Mouse (Mus musculus) liver, embryonic 12.5 days (tissue): ENCODE measurements around the gene Olfr765. TPM values are rescaled to one million over a fixed set of nuclear protein-coding genes. Genes with fewer than 3 reads are reported as not detected.

Experiments used
- ATAC-seq: fragments of 200-750 bp; cut with Nextera tagmentation; 2 replicates; pipeline ENCODE4 v1.8.0; 2017; ENCODE audit warnings: moderate number of reproducible peaks, mild to moderate bottlenecking, moderate library complexity
- H3K27ac ChIP-seq: fragments of 300-500 bp; sonication (generic); 2 replicates; pipeline ENCODE4 v1.5.1; 2016; ENCODE audit warnings: mild to moderate bottlenecking
- H3K27me3 ChIP-seq: fragments of 300-500 bp; sonication (generic); replicated peaks from 2 replicates; pipeline ENCODE4 v1.6.1; 2016; ENCODE audit warnings: mild to moderate bottlenecking, moderate library complexity
- H3K36me3 ChIP-seq: fragments of 300-500 bp; sonication (generic); 2 replicates; pipeline ENCODE4 v1.6.1; 2016; ENCODE audit warnings: mild to moderate bottlenecking, moderate library complexity
- H3K4me1 ChIP-seq: fragments of 300-500 bp; sonication (generic); 2 replicates; pipeline ENCODE4 v1.6.1; 2016
- H3K4me2 ChIP-seq: fragments of 300-500 bp; sonication (generic); 2 replicates; pipeline ENCODE4 v1.6.1; 2016; ENCODE audit warnings: mild to moderate bottlenecking, moderate library complexity
- H3K4me3 ChIP-seq: fragments of 300-500 bp; sonication (generic); 2 replicates; pipeline ENCODE4 v1.5.1; 2016; ENCODE audit warnings: mild to moderate bottlenecking, moderate library complexity
- H3K9ac ChIP-seq: fragments of 300-500 bp; sonication (generic); 2 replicates; pipeline ENCODE4 v1.6.1; 2016; ENCODE audit warnings: mild to moderate bottlenecking, moderate library complexity
- H3K9me3 ChIP-seq: fragments of 300-500 bp; sonication (generic); replicated peaks from 2 replicates; pipeline ENCODE4 v1.6.1; 2016; ENCODE audit warnings: mild to moderate bottlenecking, moderate library complexity
- WGBS: fragments of 180-500 bp; shearing (Covaris S2); methylation state at CpG from one replicate; pipeline ENCODE4 v1.1.7; 2016; ENCODE audit not compliant: insufficient replicate concordance; 5-methylcytosine and 5-hydroxymethylcytosine counted together
- polyA plus RNA-seq: library from polyadenylated mRNA; unstranded; fragments of >200 nt; fragmentation: Nextera tagmentation; extraction: Ambion mirVana; gene quantifications from 2 replicates; pipeline ENCODE4 v1.2.1, GENCODE M21; 2016

Gene Olfr765
- polyA plus RNA-seq, 1 experiment from 2014 or later, result not detected

GRCm38 (mm10) chr10:128996523-128997040 is 53.2 kb downstream of the Olfr765 start:
- 38% methylated on average over 4 of the region's 4 CpGs for WGBS
- ATAC-seq, result 0 out of 2 replicates have a peak, but pooled peaks have one; percentile 37
- H3K27ac ChIP-seq, result no peak overlapping the region

GRCm38 (mm10) chr10:128995796-128996195 is 54.0 kb downstream of the Olfr765 start:
- no peak overlapping the region for H3K4me3 ChIP-seq

More at GRCm38 (mm10) chr10:128996523-128997040, 53.2 kb downstream of the Olfr765 start:
- Histone ChIP-seq H3K4me2 (no peak overlapping the region), H3K36me3 (no peaks in the 10 kb centered on the region), H3K4me3 (no peak overlapping the region), H3K9me3 (no peaks in the 10 kb centered on the region), H3K27me3 (no peaks in the 10 kb centered on the region), H3K9ac (no peak overlapping the region), H3K4me1 (no peaks in the 10 kb centered on the region)

More at GRCm38 (mm10) chr10:128995796-128996195, 54.0 kb downstream of the Olfr765 start:
- 72% methylated on average over 1 of the region's 1 CpGs for WGBS
- Histone ChIP-seq H3K4me2 (no peak overlapping the region), H3K4me1 (no peaks in the 10 kb centered on the region), H3K27ac (no peak overlapping the region), H3K36me3 (no peaks in the 10 kb centered on the region), H3K27me3 (no peaks in the 10 kb centered on the region), H3K9ac (no peak overlapping the region), H3K9me3 (no peaks in the 10 kb centered on the region)
- no peak for ATAC-seq

Other genes with a start within 250 kb of the Olfr765 start
- 27.9 and 29.1 TPM in 2 replicates for gene Dnajc14, start 245.9 kb downstream of the Olfr765 start, polyA plus RNA-seq
- 3.7 and 3.9 TPM in 2 replicates for gene Tmem198b, start 245.6 kb downstream of the Olfr765 start, polyA plus RNA-seq
- gene Sarnp, start 232.7 kb downstream of the Olfr765 start, polyA plus RNA-seq, result 154 and 161 TPM in 2 replicates
- gene Ormdl2, start 228.4 kb downstream of the Olfr765 start, polyA plus RNA-seq, result 82.5 and 85.8 TPM in 2 replicates
- 1.8 and 1.9 TPM in 2 replicates for gene Gdf11, start 158.3 kb downstream of the Olfr765 start, polyA plus RNA-seq
- gene Cd63, start 149.0 kb downstream of the Olfr765 start, polyA plus RNA-seq, result 127 and 129 TPM in 2 replicates
- gene Rdh5, start 127.1 kb downstream of the Olfr765 start, polyA plus RNA-seq, result 8.2 and 9.0 TPM in 2 replicates
- gene Bloc1s1, start 126.0 kb downstream of the Olfr765 start, polyA plus RNA-seq, result 82.5 and 83.0 TPM in 2 replicates
- 0.12 and 0.17 TPM in 2 replicates for gene Itga7, start 116.2 kb downstream of the Olfr765 start, polyA plus RNA-seq
- gene Mettl7b, start 89.0 kb downstream of the Olfr765 start, polyA plus RNA-seq, result not detected in 2 replicates
- gene Olfr9, start 60.6 kb downstream of the Olfr765 start, polyA plus RNA-seq, result not detected in 2 replicates
- gene Olfr763, start 39.2 kb downstream of the Olfr765 start, polyA plus RNA-seq, result not detected in 2 replicates
- gene Olfr764-ps1, start 10.1 kb downstream of the Olfr765 start, polyA plus RNA-seq, result not detected in 2 replicates
- gene Olfr766-ps1, start 19.0 kb upstream of the Olfr765 start, polyA plus RNA-seq, result not detected in 2 replicates
- not detected in 2 replicates for gene Olfr767, start 32.9 kb upstream of the Olfr765 start, polyA plus RNA-seq
- not detected in 2 replicates for gene Olfr768, start 49.4 kb upstream of the Olfr765 start, polyA plus RNA-seq
- not detected in 2 replicates for gene Olfr769, start 67.9 kb upstream of the Olfr765 start, polyA plus RNA-seq
- gene Olfr770, start 89.0 kb upstream of the Olfr765 start, polyA plus RNA-seq, result not detected in 2 replicates
- gene Olfr771, start 114.8 kb upstream of the Olfr765 start, polyA plus RNA-seq, result not detected in 2 replicates
- not detected in 2 replicates for gene Olfr772, start 127.9 kb upstream of the Olfr765 start, polyA plus RNA-seq
- not detected in 2 replicates for gene Olfr773, start 137.4 kb upstream of the Olfr765 start, polyA plus RNA-seq
- gene Olfr774, start 186.2 kb upstream of the Olfr765 start, polyA plus RNA-seq, result not detected in 2 replicates
- gene Olfr775, start 198.4 kb upstream of the Olfr765 start, polyA plus RNA-seq, result not detected in 2 replicates
- not detected in 2 replicates for gene Olfr776, start 209.1 kb upstream of the Olfr765 start, polyA plus RNA-seq
- not detected in 2 replicates for gene Olfr777, start 221.5 kb upstream of the Olfr765 start, polyA plus RNA-seq